Mouse (Mus musculus) midbrain, embryonic 15.5 days (tissue): ENCODE measurements at regions not wholly inside any gene's neighbourhood (a gene's known extent, or its start where the extent isn't known, plus 50 kb on each side); places are given as distances from the start of the nearest gene placed in this dataset.
A peak's percentile ranks its signal among the peaks of the same experiment; 100 is the strongest.
"Not testable (repeated sequence)": the region's sequence is repeated elsewhere in the genome, so short reads cannot be mapped to it uniquely, and the experiment has no call there.

ENCODE experiments used
- ATAC-seq: fragments of 200-750 bp; cut with Nextera tagmentation; replicated peaks from 2 replicates; pipeline ENCODE4 v1.8.0; 2017; ENCODE audit warnings: moderate TSS enrichment
- H3K27ac ChIP-seq: fragments of 300-500 bp; sonication (generic); 2 replicates; pipeline ENCODE4 v1.5.1; 2015; ENCODE audit warnings: mild to moderate bottlenecking, inconsistent platforms
- H3K27me3 ChIP-seq: fragments of 300-500 bp; sonication (generic); replicated peaks from 2 replicates; pipeline ENCODE4 v1.6.1; 2015; ENCODE audit warnings: inconsistent platforms
- H3K36me3 ChIP-seq: fragments of 300-500 bp; sonication (generic); replicated peaks from 2 replicates; pipeline ENCODE4 v1.6.1; 2015; ENCODE audit warnings: inconsistent platforms
- H3K4me1 ChIP-seq: fragments of 300-500 bp; sonication (generic); 2 replicates; pipeline ENCODE4 v1.6.1; 2015; ENCODE audit warnings: inconsistent platforms
- H3K4me2 ChIP-seq: fragments of 300-500 bp; sonication (generic); 2 replicates; pipeline ENCODE4 v1.6.1; 2015; ENCODE audit warnings: inconsistent platforms, mild to moderate bottlenecking, moderate library complexity
- H3K4me3 ChIP-seq: fragments of 300-500 bp; sonication (generic); 2 replicates; pipeline ENCODE4 v1.5.1; 2015; ENCODE audit warnings: mild to moderate bottlenecking, inconsistent platforms
- H3K9ac ChIP-seq: fragments of 300-500 bp; sonication (generic); 2 replicates; pipeline ENCODE4 v1.6.1; 2015; ENCODE audit warnings: mild to moderate bottlenecking, inconsistent platforms
- H3K9me3 ChIP-seq: fragments of 300-500 bp; sonication (generic); 2 replicates; pipeline ENCODE4 v1.6.1; 2016; ENCODE audit warnings: inconsistent platforms
- WGBS: fragments of 180-500 bp; shearing (Covaris S2); methylation state at CpG from one replicate; pipeline ENCODE4 v1.1.7; 2015; ENCODE audit warnings: mixed read lengths; 5-methylcytosine and 5-hydroxymethylcytosine counted together

DNA sequence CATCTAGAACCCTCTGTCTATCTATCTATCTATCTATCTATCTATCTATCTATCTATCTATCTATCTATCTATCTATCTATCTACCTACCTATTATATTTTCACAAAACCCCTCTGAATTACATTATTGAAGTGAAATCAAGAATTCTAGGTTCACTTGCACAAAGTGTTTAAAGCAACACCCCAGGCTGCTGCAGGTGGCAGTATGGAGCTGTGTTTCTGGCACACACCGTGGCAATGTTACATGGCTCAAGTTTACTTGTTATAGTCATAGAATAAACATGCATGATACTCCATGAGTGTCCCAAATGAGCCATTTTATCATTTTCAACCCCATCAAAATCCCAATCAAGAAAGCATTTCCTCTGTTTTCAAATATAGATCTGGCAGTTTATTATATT is 538.6 kb upstream of the Got2 start:
- no peak overlapping the region for H3K27ac ChIP-seq
- H3K4me1 ChIP-seq, result no peaks in the 10 kb centered on the region
- no peak overlapping the region for H3K4me2 ChIP-seq
- 59% methylated on average over 1 of the region's 1 CpGs for WGBS
- no peak overlapping the region for H3K4me3 ChIP-seq
- no peaks in the 10 kb centered on the region for H3K9me3 ChIP-seq
- H3K36me3 ChIP-seq, result no peaks in the 10 kb centered on the region
- H3K9ac ChIP-seq, result no peak overlapping the region
- no peak for ATAC-seq
- no peaks in the 10 kb centered on the region for H3K27me3 ChIP-seq

DNA sequence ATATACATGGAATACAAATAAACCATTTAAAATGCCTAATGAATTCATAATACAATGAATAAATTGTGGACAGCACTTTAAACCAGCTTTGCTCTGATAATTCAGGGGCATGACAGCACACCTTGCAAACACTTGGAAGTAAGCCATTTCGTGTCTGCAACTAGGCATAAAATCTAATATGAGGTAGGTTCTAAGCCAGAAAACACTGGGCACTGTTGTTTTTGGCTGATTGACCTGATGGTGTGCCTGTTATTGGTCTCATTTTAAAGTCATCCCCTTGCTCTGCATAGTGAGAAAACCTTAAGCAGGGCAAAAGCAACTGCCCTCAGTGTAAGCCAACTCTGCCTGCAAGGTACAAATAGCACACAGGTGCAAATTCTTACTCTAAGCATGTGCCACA is 521.3 kb upstream of the Got2 start:
- no peaks in the 10 kb centered on the region for H3K4me1 ChIP-seq
- ATAC-seq, result no peak
- H3K4me2 ChIP-seq, result no peak overlapping the region
- H3K27me3 ChIP-seq, result no peaks in the 10 kb centered on the region
- H3K4me3 ChIP-seq, result no peak overlapping the region
- no peaks in the 10 kb centered on the region for H3K36me3 ChIP-seq
- no peaks in the 10 kb centered on the region for H3K9me3 ChIP-seq
- 58% methylated on average over 1 of the region's 1 CpGs for WGBS
- H3K27ac ChIP-seq, result no peak overlapping the region
- no peak overlapping the region for H3K9ac ChIP-seq

DNA sequence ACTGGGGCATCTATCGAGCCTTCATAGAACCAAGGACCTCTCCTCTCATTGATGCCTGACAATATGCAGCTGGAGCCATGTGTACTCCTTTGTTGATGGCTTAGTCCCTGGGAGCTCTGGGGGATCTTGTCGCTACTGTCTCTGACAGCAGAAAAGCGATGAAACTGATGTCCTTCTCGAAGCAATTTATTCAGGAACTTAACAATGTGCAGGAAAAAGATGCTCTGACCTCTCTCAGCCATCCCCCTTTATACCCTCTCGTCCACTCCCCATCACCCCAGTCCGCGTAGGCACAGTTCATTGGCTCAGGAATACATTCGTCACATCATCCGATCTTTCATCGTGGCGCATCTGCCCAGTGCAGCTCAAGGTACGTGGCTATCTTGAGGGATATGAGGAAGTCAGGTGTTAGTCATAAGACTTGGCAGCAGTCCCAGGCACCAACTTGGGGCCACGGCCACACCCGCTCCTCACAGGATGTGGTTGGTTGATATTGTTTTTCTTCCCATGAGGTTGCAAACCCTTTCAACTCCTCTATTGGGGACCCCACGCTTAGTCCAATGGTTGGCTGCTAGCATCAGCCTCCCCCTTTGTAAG is 516.3 kb upstream of the Got2 start:
- Histone ChIP-seq H3K36me3 (no peaks in the 10 kb centered on the region), H3K9ac (no peak overlapping the region), H3K4me3 (no peak overlapping the region), H3K27me3 (no peaks in the 10 kb centered on the region), H3K4me2 (no peak overlapping the region), H3K4me1 (no peaks in the 10 kb centered on the region), H3K27ac (no peak overlapping the region), H3K9me3 (no peaks in the 10 kb centered on the region)
- WGBS, result 91% methylated on average over 15 of the region's 15 CpGs
- ATAC-seq, result no peak

DNA sequence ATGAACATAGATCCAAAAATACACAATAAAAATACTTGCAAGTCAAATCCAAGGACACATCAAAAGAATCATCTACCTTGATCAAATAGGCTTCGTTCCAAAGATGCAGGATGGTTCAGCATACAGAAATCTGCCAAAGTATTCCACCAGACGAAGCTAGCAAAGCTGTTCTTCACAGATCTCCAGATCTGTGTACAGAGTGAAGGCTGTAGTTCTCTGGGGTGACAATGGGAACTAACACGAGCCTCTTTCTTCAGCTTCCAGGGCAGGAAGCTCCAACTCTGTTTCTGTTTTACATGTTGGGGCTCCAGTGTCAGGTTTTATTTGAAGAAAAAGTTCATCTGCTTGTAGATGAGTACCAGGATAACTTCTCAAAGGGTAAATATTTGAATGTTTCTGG is 515.3 kb upstream of the Got2 start:
- ATAC-seq, result no peak
- Histone ChIP-seq H3K9ac (no peak overlapping the region), H3K4me3 (no peak overlapping the region), H3K4me1 (no peaks in the 10 kb centered on the region), H3K9me3 (no peaks in the 10 kb centered on the region), H3K4me2 (no peak overlapping the region), H3K27me3 (no peaks in the 10 kb centered on the region), H3K27ac (no peak overlapping the region), H3K36me3 (no peaks in the 10 kb centered on the region)
- 72% methylated on average over 3 of the region's 3 CpGs for WGBS

DNA sequence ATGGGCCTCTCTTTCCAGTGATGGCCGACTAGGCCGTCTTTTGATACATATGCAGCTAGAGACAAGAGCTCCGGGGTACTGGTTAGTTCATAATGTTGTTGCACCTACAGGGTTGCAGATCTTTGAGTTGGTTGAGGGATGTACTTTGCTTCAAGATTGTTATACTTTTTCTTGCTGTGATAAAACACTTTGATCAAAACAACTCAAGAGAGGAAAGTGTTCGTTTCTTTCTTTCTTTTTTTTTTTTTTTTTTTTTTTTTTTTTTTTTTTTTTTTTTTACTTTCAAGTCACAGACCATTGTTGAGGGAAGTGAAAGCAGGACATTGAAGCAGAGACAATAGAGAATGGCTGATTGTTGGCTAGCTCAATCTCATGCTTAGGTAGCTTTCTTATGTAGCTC is 511.0 kb upstream of the Got2 start:
- not testable (repeated sequence) for H3K4me2 ChIP-seq, H3K9ac ChIP-seq, H3K4me3 ChIP-seq, H3K27ac ChIP-seq, H3K27me3 ChIP-seq, H3K9me3 ChIP-seq, H3K4me1 ChIP-seq, ATAC-seq, H3K36me3 ChIP-seq
- WGBS, result 91% methylated on average over 4 of the region's 4 CpGs

DNA sequence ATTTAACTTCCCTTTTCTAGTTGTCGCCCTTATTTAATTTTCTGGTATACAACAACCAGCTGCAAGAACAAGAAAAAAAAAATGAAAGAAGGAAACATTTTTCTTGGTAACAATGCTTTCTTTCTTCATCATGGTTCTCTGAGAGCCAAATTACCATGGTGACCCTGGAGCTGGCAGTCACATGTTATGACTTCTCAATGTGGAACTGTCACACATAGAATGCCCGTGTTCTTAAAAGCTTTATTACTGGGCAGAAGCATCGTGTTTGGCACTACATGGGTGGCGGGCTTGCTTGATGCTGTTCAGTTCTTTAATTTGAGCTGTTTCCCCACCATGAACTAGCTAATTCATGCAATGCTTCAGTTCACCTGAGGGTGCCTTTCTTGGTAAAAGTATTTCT is 504.7 kb upstream of the Got2 start:
- no peak overlapping the region for H3K9ac ChIP-seq
- no peaks in the 10 kb centered on the region for H3K36me3 ChIP-seq
- 52% methylated on average over 4 of the region's 4 CpGs for WGBS
- no peak overlapping the region for H3K27ac ChIP-seq
- H3K4me1 ChIP-seq, result no peaks in the 10 kb centered on the region
- H3K4me2 ChIP-seq, result no peak overlapping the region
- no peak overlapping the region for H3K4me3 ChIP-seq
- no peaks in the 10 kb centered on the region for H3K27me3 ChIP-seq
- H3K9me3 ChIP-seq, result no peaks in the 10 kb centered on the region
- ATAC-seq, result no peak

DNA sequence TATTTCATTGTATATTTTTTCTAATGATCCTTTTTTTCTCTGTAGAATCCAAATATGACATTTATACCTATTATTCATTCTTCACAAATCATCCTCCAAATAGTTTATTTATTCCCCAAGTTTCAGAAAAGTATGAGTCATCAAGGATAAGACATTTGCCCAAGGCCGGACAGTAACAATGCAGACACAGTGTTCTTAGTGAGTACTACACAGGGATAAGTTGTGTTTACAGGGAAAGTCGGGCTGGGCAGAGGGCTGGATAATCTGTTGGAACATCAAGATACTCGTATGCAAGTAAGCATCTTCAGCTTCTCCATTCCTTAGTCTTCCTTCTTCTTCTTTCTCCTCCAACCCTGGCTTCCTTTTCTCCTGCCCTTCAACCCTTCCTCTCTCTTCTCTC is 500.9 kb upstream of the Got2 start:
- no peak overlapping the region for H3K4me3 ChIP-seq
- no peaks in the 10 kb centered on the region for H3K4me1 ChIP-seq
- no peaks in the 10 kb centered on the region for H3K27me3 ChIP-seq
- H3K36me3 ChIP-seq, result no peaks in the 10 kb centered on the region
- H3K4me2 ChIP-seq, result no peak overlapping the region
- H3K27ac ChIP-seq, result no peak overlapping the region
- no peaks in the 10 kb centered on the region for H3K9me3 ChIP-seq
- no peak overlapping the region for H3K9ac ChIP-seq
- 89% methylated on average over 3 of the region's 3 CpGs for WGBS
- no peak for ATAC-seq

DNA sequence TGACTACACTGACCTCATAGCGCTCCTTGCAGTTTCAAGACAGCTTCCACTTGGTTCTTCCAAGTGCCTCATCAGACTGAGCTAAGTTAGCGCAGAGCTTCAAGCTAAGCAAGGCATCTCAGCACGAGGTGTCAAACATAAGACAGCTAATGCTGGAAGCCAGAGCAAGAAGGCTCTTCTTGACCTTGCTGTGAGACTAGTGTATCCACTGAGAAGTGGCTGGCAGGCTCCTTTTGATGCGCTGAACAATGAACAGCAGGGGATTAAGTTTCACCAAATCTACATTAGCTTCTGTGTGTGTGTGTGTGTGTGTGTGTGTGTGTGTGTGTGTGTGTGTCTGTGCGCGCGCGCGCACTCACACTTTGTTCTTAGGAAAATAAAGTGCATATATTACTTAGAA is 482.2 kb upstream of the Got2 start:
- no peak overlapping the region for H3K27ac ChIP-seq
- WGBS, result 72% methylated on average over 9 of the region's 9 CpGs
- no peaks in the 10 kb centered on the region for H3K27me3 ChIP-seq
- 0 out of 2 replicates have a peak, but pooled peaks have one; percentile 50 for ATAC-seq
- H3K4me2 ChIP-seq, result no peak overlapping the region
- no peak overlapping the region for H3K9ac ChIP-seq
- peaks cover 6% of the 10 kb centered on the region; the same call in 1 of the 2 replicates for H3K4me1 ChIP-seq
- no peaks in the 10 kb centered on the region for H3K36me3 ChIP-seq
- H3K4me3 ChIP-seq, result no peak overlapping the region
- H3K9me3 ChIP-seq, result no peaks in the 10 kb centered on the region

DNA sequence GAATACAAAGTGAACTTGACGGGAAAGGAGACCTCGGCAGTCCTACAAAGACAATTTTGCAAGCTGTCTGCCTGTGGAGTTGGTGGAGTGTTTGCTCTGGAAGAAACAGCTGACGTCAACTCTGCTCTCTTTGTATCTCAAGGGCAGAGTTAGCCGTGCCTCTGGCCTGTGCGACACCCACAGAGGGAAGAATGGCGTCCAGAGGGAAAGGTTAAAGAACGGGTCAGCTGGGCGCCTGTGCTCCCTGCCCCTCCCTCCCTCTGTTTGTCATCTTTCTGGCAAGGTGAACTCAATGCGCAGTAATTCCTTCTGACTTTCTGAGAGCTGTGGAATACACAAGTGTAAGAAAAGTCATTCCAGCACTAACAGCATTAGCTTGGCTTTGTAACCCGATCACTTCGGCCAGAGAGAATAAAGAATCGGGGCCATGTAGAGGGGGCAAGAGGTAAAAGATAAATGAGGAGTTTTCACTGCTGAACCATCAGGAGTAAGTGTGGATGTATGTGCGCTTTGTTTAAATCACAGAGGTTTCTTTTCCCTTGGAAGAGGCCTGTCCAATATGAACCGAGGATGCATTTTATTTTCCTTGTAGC is 474.6 kb upstream of the Got2 start:
- 30% methylated on average over 14 of the region's 14 CpGs for WGBS
- H3K4me1 ChIP-seq, result no peaks in the 10 kb centered on the region
- ATAC-seq, result no peak
- no peak overlapping the region for H3K9ac ChIP-seq
- no peak overlapping the region for H3K27ac ChIP-seq
- H3K36me3 ChIP-seq, result no peaks in the 10 kb centered on the region
- H3K4me3 ChIP-seq, result no peak overlapping the region
- H3K27me3 ChIP-seq, result no peaks in the 10 kb centered on the region
- H3K9me3 ChIP-seq, result no peaks in the 10 kb centered on the region
- no peak overlapping the region for H3K4me2 ChIP-seq

DNA sequence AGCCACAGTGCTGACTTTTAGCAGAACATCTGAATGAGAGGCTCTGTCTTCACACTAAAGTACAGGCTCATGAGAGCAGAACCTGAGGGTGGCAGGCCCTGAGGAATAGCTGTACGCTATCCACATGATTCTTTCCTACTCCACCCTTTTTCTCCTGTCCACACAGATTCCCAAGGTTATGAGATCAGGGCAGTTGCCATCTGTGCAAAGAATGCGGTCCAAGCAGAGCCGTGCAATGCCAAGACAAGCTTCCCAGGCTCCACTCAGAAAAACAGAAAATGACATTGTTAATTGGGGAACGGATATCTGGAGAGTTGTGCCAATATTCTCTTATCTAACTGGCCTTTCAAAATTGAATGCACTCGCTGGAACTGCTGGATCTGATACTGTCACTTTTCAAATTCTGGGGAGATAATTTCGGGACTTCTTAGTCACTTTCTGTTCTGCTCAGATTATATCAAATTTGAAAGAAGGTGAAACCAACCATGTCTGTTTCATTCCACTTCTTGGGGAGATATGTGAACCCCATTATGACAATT is 462.3 kb upstream of the Got2 start:
- Histone ChIP-seq H3K27me3 (no peaks in the 10 kb centered on the region), H3K4me3 (no peak overlapping the region), H3K9ac (no peak overlapping the region), H3K36me3 (no peaks in the 10 kb centered on the region), H3K4me2 (no peak overlapping the region), H3K4me1 (no peaks in the 10 kb centered on the region), H3K27ac (no peak overlapping the region), H3K9me3 (no peaks in the 10 kb centered on the region)
- WGBS, result 76% methylated on average over 6 of the region's 6 CpGs
- ATAC-seq, result no peak

DNA sequence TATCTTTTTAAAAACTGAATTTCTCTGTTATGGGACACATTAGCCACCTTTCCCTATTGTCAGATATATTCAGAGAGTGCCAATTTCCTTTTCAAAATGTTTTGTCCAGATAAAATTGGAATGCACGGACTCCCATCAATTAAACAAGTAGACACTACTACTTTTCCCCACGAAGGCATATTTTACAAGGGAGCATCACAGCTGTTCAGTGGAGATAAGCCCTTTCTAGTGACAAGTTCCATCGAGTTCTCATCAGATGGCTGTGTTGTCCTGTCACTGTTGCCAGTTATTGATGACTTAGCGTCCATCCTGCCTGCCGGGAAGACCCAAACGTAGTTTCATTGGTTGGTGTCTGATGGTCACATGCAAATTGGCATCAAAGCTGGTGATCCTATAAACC is 461.2 kb upstream of the Got2 start:
- Histone ChIP-seq H3K9me3 (no peaks in the 10 kb centered on the region), H3K27ac (no peak overlapping the region), H3K4me1 (no peaks in the 10 kb centered on the region), H3K4me3 (no peak overlapping the region), H3K27me3 (no peaks in the 10 kb centered on the region), H3K9ac (no peak overlapping the region), H3K4me2 (no peak overlapping the region), H3K36me3 (no peaks in the 10 kb centered on the region)
- WGBS, result 72% methylated on average over 6 of the region's 6 CpGs
- ATAC-seq, result no peak

DNA sequence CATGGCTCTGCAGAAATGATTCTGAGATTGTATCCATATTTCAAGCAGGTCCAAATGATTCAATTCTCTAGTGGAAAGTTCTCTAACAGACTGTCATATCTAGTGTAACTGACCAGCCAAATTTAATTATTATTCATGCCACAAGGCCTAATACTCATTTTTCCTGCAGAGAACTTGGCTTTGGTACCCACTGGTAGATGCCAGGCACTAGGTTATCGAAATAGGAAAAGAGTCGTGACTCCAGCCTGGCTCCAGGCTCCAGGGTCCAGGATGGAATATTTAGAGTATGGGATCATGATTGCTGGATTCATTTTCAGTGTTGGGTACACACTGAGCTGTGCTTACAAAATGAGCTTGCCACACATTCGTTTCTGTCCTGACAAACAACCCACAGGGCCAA is 452.4 kb upstream of the Got2 start:
- Histone ChIP-seq H3K9ac (no peak overlapping the region), H3K4me3 (no peak overlapping the region), H3K27me3 (no peaks in the 10 kb centered on the region), H3K4me2 (no peak overlapping the region), H3K27ac (no peak overlapping the region), H3K9me3 (no peaks in the 10 kb centered on the region), H3K4me1 (no peaks in the 10 kb centered on the region), H3K36me3 (no peaks in the 10 kb centered on the region)
- ATAC-seq, result no peak
- WGBS, result 82% methylated on average over 3 of the region's 3 CpGs

DNA sequence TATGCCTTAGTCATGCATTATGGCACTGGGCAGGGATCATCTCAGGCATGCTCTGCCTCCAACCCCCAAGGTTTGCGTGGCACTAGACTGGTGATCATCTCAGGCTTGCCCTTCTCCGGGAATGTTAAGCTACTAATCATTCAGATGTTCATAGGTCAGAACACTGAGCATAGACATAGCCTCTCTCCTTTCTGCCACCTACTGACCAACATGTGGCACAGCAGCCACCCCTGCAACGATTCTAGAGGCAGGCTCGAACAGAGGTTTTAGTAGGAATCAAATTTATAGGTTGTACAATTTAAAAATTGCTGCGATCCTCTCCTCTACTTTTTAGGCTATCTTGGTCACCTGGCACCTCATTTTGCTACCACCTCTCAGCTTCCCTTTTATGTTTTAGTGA is 430.0 kb upstream of the Got2 start:
- no peak for ATAC-seq
- WGBS, result 74% methylated on average over 5 of the region's 5 CpGs
- Histone ChIP-seq H3K4me2 (no peak overlapping the region), H3K4me1 (no peaks in the 10 kb centered on the region), H3K27ac (no peak overlapping the region), H3K36me3 (no peaks in the 10 kb centered on the region), H3K27me3 (no peaks in the 10 kb centered on the region), H3K4me3 (no peak overlapping the region), H3K9ac (no peak overlapping the region), H3K9me3 (no peaks in the 10 kb centered on the region)
